Mouse (Mus musculus) forebrain, embryonic 10.5 days (tissue): ENCODE results near the gene Myb. TPM values are rescaled to one million over a fixed set of nuclear protein-coding genes. Genes with fewer than 3 reads are reported as not detected.

Source experiments
- DNase-seq: peaks from one replicate; pipeline ENCODE4 v3.0.0-alpha.2; 2017; ENCODE audit warnings: low spot score; ENCODE audit errors: extremely low spot score
- H3K27ac ChIP-seq: fragments of 300-500 bp; sonication (generic); 2 replicates; pipeline ENCODE4 v1.5.1; 2016; ENCODE audit warnings: mild to moderate bottlenecking
- H3K27me3 ChIP-seq: fragments of 300-500 bp; sonication (generic); 2 replicates; pipeline ENCODE4 v1.6.1; 2016; ENCODE audit warnings: mild to moderate bottlenecking; ENCODE audit not compliant: poor library complexity, severe bottlenecking
- H3K36me3 ChIP-seq: fragments of 300-500 bp; sonication (generic); replicated peaks from 2 replicates; pipeline ENCODE4 v1.6.1; 2016; ENCODE audit warnings: mild to moderate bottlenecking, moderate library complexity
- H3K4me1 ChIP-seq: fragments of 300-500 bp; sonication (generic); 2 replicates; pipeline ENCODE4 v1.6.1; 2016
- H3K4me3 ChIP-seq: fragments of 300-500 bp; sonication (generic); 2 replicates; pipeline ENCODE4 v1.5.1; 2016; ENCODE audit warnings: mild to moderate bottlenecking, moderate library complexity
- H3K9me3 ChIP-seq: fragments of 300-500 bp; sonication (generic); 2 replicates; pipeline ENCODE4 v1.6.1; 2016; ENCODE audit warnings: mild to moderate bottlenecking, moderate library complexity
- WGBS: fragments of 180-500 bp; shearing (Covaris S2); methylation state at CpG from one replicate; pipeline ENCODE4 v1.1.7; 2016; 5-methylcytosine and 5-hydroxymethylcytosine counted together
- polyA plus RNA-seq: library from polyadenylated mRNA; unstranded; fragments of >200 nt; fragmentation: Nextera tagmentation; extraction: Ambion mirVana; gene quantifications from 2 replicates; pipeline ENCODE4 v1.2.1, GENCODE M21; 2016

Myb gene
- polyA plus RNA-seq, 1 experiment from 2014 or later = 4.9 TPM

GRCm38 (mm10) chr10:21105206-21105605, 55.6 kb downstream of the Myb start:
- no peaks in the 10 kb centered on the region for H3K36me3 ChIP-seq
- WGBS = 92% methylated on average over 2 of the region's 2 CpGs
- peaks cover 7% of the 10 kb centered on the region; the same call in 1 of the 2 replicates for H3K9me3 ChIP-seq
- H3K4me3 ChIP-seq = no peak overlapping the region
- no peak for DNase-seq
- H3K27ac ChIP-seq = no peak overlapping the region
- H3K27me3 ChIP-seq = peaks cover 28% of the 10 kb centered on the region
- peaks cover 42% of the 10 kb centered on the region for H3K4me1 ChIP-seq

DNA sequence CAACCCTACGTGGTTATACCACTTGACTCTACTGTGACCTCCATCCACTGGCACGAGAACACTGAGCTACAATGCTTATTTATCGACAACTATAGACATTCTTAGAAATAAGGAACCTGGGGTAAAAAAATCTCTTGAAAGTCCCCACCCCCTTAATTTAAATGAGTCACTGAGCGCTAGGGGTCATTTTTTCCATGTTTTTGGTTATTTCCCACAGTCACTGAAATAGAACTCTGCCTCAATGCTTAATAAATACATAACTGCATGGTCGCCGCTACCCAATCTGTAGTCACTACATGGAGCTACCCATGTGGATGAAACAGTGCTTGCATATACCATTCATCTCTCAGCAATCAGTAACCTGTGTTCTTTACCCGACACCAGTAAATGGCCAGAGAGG, 58.1 kb downstream of the Myb start:
- Histone ChIP-seq H3K4me1 (peaks cover 33% of the 10 kb centered on the region), H3K36me3 (no peaks in the 10 kb centered on the region), H3K9me3 (peaks cover 7% of the 10 kb centered on the region; the same call in 1 of the 2 replicates), H3K4me3 (no peak overlapping the region), H3K27ac (no peak overlapping the region), H3K27me3 (peaks cover 51% of the 10 kb centered on the region)
- DNase-seq = no peak
- WGBS = 73% methylated on average over 7 of the region's 7 CpGs

- Histone ChIP-seq H3K4me1 (peaks cover 33% of the 10 kb centered on the region), H3K36me3 (no peaks in the 10 kb centered on the region), H3K27me3 (peaks cover 54% of the 10 kb centered on the region), H3K27ac (peak overlapping the region; percentile 51; the same call in 1 of the 2 replicates), H3K4me3 (no peak overlapping the region), H3K9me3 (peaks cover 3% of the 10 kb centered on the region; the same call in 1 of the 2 replicates)
- 3% methylated on average over 4 of the region's 4 CpGs for WGBS
- DNase-seq = no peak
Observed at GRCm38 (mm10) chr10:21101948-21102347, 58.8 kb downstream of the Myb start.

- peak overlapping the region; percentile 51; the same call in 1 of the 2 replicates for H3K27ac ChIP-seq
Observed at GRCm38 (mm10) chr10:21100646-21101249, 60.0 kb downstream of the Myb start.

DNA sequence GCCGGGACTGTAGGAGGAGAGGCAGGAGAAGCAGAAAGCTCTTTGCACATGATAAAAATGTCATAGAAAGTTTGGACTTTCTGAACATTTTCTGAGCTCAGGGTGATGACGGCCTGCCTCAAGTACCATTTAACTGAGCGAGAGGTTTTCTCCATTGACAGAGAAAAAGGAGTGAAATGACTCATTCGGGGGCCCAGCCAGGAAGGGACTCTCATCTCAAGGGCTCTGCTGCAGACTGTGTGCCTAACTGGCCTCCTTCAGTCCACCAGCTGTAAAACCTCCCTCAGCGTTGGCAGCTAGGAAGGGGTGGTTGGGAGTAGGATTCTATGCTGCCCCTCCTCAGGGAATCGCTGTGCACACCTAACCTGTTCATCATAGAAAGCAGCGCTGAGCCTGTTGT, 61.3 kb downstream of the Myb start:
- WGBS = 87% methylated on average over 7 of the region's 7 CpGs
- H3K9me3 ChIP-seq = no peaks in the 10 kb centered on the region

More at GRCm38 (mm10) chr10:21100646-21101249, 60.0 kb downstream of the Myb start:
- Histone ChIP-seq H3K36me3 (no peaks in the 10 kb centered on the region), H3K9me3 (no peaks in the 10 kb centered on the region), H3K4me3 (no peak overlapping the region), H3K27me3 (peaks cover 54% of the 10 kb centered on the region), H3K4me1 (peaks cover 33% of the 10 kb centered on the region)
- WGBS = 19% methylated on average over 9 of the region's 9 CpGs
- DNase-seq = no peak

DNA sequence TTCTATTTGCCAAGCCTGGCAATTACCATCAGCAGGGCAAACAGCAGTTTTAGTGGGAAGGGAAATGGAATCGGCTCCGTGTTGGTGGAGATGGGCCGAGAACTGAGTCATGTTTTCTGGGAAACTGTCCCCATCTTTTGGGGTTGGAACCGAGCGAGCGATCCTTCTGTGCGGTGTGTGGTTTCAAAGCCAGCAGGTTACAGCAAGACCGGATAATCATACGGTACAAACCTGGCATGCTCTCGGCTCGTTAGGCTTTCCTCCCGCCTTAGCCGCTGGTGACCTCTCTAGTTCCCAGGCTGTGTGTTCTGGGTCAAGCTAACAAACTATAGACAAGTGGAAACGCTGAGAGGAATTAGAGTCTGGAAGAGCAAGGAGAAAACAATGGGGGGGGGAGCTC, 65.2 kb downstream of the Myb start:
- WGBS = 85% methylated on average over 14 of the region's 14 CpGs
- Histone ChIP-seq H3K4me3 (no peak overlapping the region), H3K9me3 (no peaks in the 10 kb centered on the region), H3K27me3 (peaks cover 81% of the 10 kb centered on the region), H3K36me3 (no peaks in the 10 kb centered on the region), H3K27ac (no peak overlapping the region), H3K4me1 (peaks cover 32% of the 10 kb centered on the region)
- no peak for DNase-seq

More for the DNA sequence above, 61.3 kb downstream of the Myb start:
- Histone ChIP-seq H3K36me3 (no peaks in the 10 kb centered on the region), H3K4me3 (no peak overlapping the region), H3K27ac (no peak overlapping the region), H3K27me3 (peaks cover 66% of the 10 kb centered on the region), H3K4me1 (peaks cover 33% of the 10 kb centered on the region)
- no peak for DNase-seq

DNA sequence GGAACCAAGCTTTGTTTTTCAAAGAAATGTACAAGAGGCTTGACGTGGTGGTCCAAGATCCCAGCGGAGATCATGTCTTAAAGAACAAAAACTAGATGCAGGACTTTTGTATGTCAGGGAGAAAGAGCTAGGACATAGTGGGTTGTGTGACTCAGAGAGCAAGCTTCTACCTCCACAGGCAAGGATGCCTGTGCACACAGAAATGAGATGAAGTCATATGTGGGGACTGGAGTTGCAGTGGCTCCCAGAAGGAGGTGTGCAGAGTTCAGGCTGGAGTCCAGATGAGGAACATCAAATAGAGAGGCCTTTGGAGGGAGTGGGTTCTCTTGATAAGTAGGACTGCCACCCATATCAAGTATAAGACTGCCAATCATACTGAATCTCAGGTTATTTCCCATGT, 65.9 kb downstream of the Myb start:
- Histone ChIP-seq H3K27ac (no peak overlapping the region), H3K36me3 (no peaks in the 10 kb centered on the region), H3K9me3 (peaks cover 6% of the 10 kb centered on the region), H3K4me3 (no peak overlapping the region), H3K27me3 (peaks cover 81% of the 10 kb centered on the region), H3K4me1 (peaks cover 26% of the 10 kb centered on the region)
- 89% methylated on average over 2 of the region's 2 CpGs for WGBS
- DNase-seq = no peak

GRCm38 (mm10) chr10:21093301-21093700, 67.5 kb downstream of the Myb start:
- Histone ChIP-seq H3K4me1 (peaks cover 28% of the 10 kb centered on the region), H3K36me3 (no peaks in the 10 kb centered on the region), H3K27ac (no peak overlapping the region), H3K9me3 (peaks cover 7% of the 10 kb centered on the region), H3K4me3 (no peak overlapping the region), H3K27me3 (peaks cover 81% of the 10 kb centered on the region)
- DNase-seq = no peak
- WGBS = 90% methylated on average over 5 of the region's 5 CpGs

DNA sequence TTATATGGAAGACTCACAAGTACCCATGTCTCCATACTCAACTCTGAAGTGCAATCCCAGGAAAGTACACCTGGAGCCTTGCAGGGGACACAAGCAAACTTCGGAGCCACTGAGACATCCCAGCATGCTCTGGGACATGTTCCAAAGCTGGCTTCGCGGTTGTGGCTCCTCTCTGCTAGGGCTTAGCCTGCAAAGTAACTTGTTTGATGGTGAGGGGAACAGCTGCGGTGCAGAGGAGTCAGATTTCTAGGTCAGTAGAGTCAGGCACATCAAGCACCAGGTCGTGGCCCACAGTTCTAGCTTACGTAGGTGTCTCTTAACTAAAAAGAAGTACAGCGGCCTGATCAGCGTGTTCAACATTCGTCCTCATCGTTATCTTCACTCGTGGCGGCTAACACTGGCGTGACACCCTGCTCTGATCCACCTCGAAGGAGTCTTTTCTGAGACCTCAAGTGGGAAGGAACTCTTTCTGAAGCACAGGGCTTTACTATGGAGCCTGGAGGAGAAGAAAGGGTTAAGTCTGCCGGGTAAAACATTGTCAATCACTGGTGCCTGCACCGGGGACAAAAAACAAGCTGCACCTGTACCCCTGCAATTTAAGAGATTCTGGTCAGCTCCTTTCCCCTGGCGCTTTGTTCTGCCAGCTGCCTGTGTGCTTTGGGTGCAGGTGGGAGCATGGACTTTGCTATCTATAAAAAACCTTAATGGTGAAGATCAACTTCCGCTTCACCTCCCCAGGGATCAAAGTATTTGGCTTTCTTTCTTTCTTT, 68.1 kb downstream of the Myb start:
- H3K4me3 ChIP-seq = no peak overlapping the region
- peaks cover 34% of the 10 kb centered on the region for H3K4me1 ChIP-seq
- peaks cover 77% of the 10 kb centered on the region for H3K27me3 ChIP-seq
- no peak for DNase-seq
- H3K9me3 ChIP-seq = peaks cover 7% of the 10 kb centered on the region
- H3K27ac ChIP-seq = no peak overlapping the region
- 60% methylated on average over 18 of the region's 18 CpGs for WGBS
- H3K36me3 ChIP-seq = no peaks in the 10 kb centered on the region

- no peak for DNase-seq
- H3K9me3 ChIP-seq = peaks cover 7% of the 10 kb centered on the region
- WGBS = 87% methylated on average over 8 of the region's 8 CpGs
- H3K27ac ChIP-seq = no peak overlapping the region
- no peaks in the 10 kb centered on the region for H3K36me3 ChIP-seq
- no peak overlapping the region for H3K4me3 ChIP-seq
- H3K4me1 ChIP-seq = peaks cover 39% of the 10 kb centered on the region
- H3K27me3 ChIP-seq = peaks cover 86% of the 10 kb centered on the region
Observed at GRCm38 (mm10) chr10:21090922-21091700, 69.7 kb downstream of the Myb start.

GRCm38 (mm10) chr10:21089541-21089940, 71.2 kb downstream of the Myb start:
- no peaks in the 10 kb centered on the region for H3K36me3 ChIP-seq
- 81% methylated on average over 3 of the region's 3 CpGs for WGBS
- H3K9me3 ChIP-seq = peaks cover 7% of the 10 kb centered on the region
- H3K27ac ChIP-seq = no peak overlapping the region
- DNase-seq = no peak
- no peak overlapping the region for H3K4me3 ChIP-seq
- H3K4me1 ChIP-seq = peaks cover 45% of the 10 kb centered on the region
- H3K27me3 ChIP-seq = peaks cover 90% of the 10 kb centered on the region

DNA sequence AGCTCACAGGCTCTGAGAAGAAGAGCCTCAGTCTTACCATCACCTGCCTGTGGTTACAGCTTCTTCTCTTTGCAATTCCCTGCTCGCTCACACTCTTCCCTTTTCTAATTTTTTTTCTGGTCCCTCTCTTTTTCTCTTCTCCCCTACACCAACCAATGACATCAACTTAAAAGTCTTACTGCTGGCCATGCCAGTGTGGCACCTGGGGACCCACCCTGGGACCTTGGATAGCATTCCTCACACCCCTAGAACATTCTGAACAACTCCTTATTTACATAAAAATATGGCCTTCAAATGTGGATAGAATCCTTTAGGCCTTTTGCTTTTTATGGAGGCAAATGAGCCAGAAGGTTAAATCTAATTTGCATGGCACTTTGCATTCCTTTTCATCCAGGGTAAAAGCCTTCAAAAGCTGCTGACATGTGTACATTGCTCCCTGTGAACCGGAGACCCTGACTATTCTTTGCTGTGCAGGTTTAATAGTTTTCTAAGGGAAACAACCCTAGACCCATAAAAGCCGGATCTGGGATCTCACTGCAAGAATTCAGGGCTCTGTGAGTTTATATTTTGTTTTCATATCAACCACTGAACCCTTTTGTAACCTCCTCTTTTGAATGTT, 73.1 kb downstream of the Myb start:
- H3K4me3 ChIP-seq = no peak overlapping the region
- no peaks in the 10 kb centered on the region for H3K36me3 ChIP-seq
- no peak overlapping the region for H3K27ac ChIP-seq
- peaks cover 7% of the 10 kb centered on the region for H3K9me3 ChIP-seq
- no peak for DNase-seq
- 58% methylated on average over 3 of the region's 3 CpGs for WGBS
- H3K4me1 ChIP-seq = peaks cover 57% of the 10 kb centered on the region
- H3K27me3 ChIP-seq = peaks cover 84% of the 10 kb centered on the region
